Mouse (Mus musculus) erythroblast, embryonic 14.5 days (primary cell): ENCODE results near the gene A530016L24Rik.

Experiments used
- GATA1 ChIP-seq: IDR thresholded peaks from 2 replicates; pipeline ENCODE4 v1.6.1; 2012; ENCODE audit warnings: low read length, inconsistent platforms, mixed read lengths
- TAL1 ChIP-seq: IDR thresholded peaks from 3 replicates; pipeline ENCODE4 v1.6.1; 2012; ENCODE audit warnings: low read length, inconsistent platforms, mixed read lengths

GRCm38 (mm10) chr12:112537233-112537632 is 48.0 kb downstream of the A530016L24Rik start:
- TF ChIP-seq GATA1 (no peak), TAL1 (no peak)
